Mouse (Mus musculus): ENCODE results near the gene Inpp4a. TPM values are rescaled to one million over a fixed set of nuclear protein-coding genes. Genes with fewer than 3 reads are reported as not detected.

Inpp4a gene
- polyA plus RNA-seq, 1 experiment, result 74.6 TPM

GRCm38 (mm10) chr1:37384304-37384703 lies 84.6 kb downstream of the Inpp4a start:
- Histone ChIP-seq H3K4me3 (ENCODE audit: control insufficient read depth, low read depth, low read length) (no peak overlapping the region), H3K27me3 (ENCODE audit: control insufficient read depth, insufficient read depth, low read length) (no peaks in the 10 kb centered on the region), H3K4me1 (ENCODE audit: control insufficient read depth, insufficient read depth, low read length) (no peaks in the 10 kb centered on the region), H3K36me3 (ENCODE audit: control insufficient read depth, insufficient read depth, low read length) (no peaks in the 10 kb centered on the region), H3K27ac (ENCODE audit: control insufficient read depth, insufficient read depth, low read depth, low read length) (no peak overlapping the region)
- TF ChIP-seq POLR2A (IDR thresholded peaks at IDR 0.05; ENCODE audit: control insufficient read depth, low read depth, low read length) (no peak), CTCF (IDR thresholded peaks at IDR 0.05; ENCODE audit: control insufficient read depth, insufficient read depth, insufficient replicate concordance, low read depth, low read length) (no peak)

GRCm38 (mm10) chr1:37386448-37386971 lies 86.8 kb downstream of the Inpp4a start:
- Histone ChIP-seq H3K27ac (ENCODE audit: control insufficient read depth, insufficient read depth, low read depth, low read length) (no peak overlapping the region), H3K27me3 (ENCODE audit: control insufficient read depth, insufficient read depth, low read length) (no peaks in the 10 kb centered on the region), H3K4me1 (ENCODE audit: control insufficient read depth, insufficient read depth, low read length) (no peaks in the 10 kb centered on the region), H3K36me3 (ENCODE audit: control insufficient read depth, insufficient read depth, low read length) (no peaks in the 10 kb centered on the region), H3K4me3 (ENCODE audit: control insufficient read depth, low read depth, low read length) (no peak overlapping the region)
- TF ChIP-seq CTCF (IDR thresholded peaks at IDR 0.05; ENCODE audit: control insufficient read depth, insufficient read depth, insufficient replicate concordance, low read depth, low read length) (no peak), POLR2A (IDR thresholded peaks at IDR 0.05; ENCODE audit: control insufficient read depth, low read depth, low read length) (no peak)

- Histone ChIP-seq H3K27ac (ENCODE audit: control insufficient read depth, insufficient read depth, low read depth, low read length) (no peak overlapping the region), H3K4me3 (ENCODE audit: control insufficient read depth, low read depth, low read length) (no peak overlapping the region), H3K27me3 (ENCODE audit: control insufficient read depth, insufficient read depth, low read length) (no peaks in the 10 kb centered on the region), H3K4me1 (ENCODE audit: control insufficient read depth, insufficient read depth, low read length) (no peaks in the 10 kb centered on the region), H3K36me3 (ENCODE audit: control insufficient read depth, insufficient read depth, low read length) (no peaks in the 10 kb centered on the region)
- TF ChIP-seq CTCF (IDR thresholded peaks at IDR 0.05; ENCODE audit: control insufficient read depth, insufficient read depth, insufficient replicate concordance, low read depth, low read length), result no peak
- TF ChIP-seq POLR2A (IDR thresholded peaks at IDR 0.05; ENCODE audit: control insufficient read depth, low read depth, low read length), result no peak
Measured at GRCm38 (mm10) chr1:37393174-37393573, 93.5 kb downstream of the Inpp4a start.

- no peak overlapping the region for H3K27ac ChIP-seq (ENCODE audit: control insufficient read depth, insufficient read depth, low read depth, low read length)
- TF ChIP-seq POLR2A (IDR thresholded peaks at IDR 0.05; ENCODE audit: control insufficient read depth, low read depth, low read length) (no peak), CTCF (IDR thresholded peaks at IDR 0.05; ENCODE audit: control insufficient read depth, insufficient read depth, insufficient replicate concordance, low read depth, low read length) (no peak)
Measured at GRCm38 (mm10) chr1:37396481-37396880, 96.8 kb downstream of the Inpp4a start.

GRCm38 (mm10) chr1:37398961-37399360 lies 99.3 kb downstream of the Inpp4a start:
- H3K27ac ChIP-seq (ENCODE audit: control insufficient read depth, insufficient read depth, low read depth, low read length), result no peak overlapping the region; the same call in 1 of the 2 replicates
- no peaks in the 10 kb centered on the region; the same call in 1 of the 2 replicates for H3K4me1 ChIP-seq (ENCODE audit: control insufficient read depth, insufficient read depth, low read length)
- H3K27me3 ChIP-seq (ENCODE audit: control insufficient read depth, insufficient read depth, low read length), result no peaks in the 10 kb centered on the region
- no peak overlapping the region for H3K4me3 ChIP-seq (ENCODE audit: control insufficient read depth, low read depth, low read length)
- no peak for TF ChIP-seq POLR2A (IDR thresholded peaks at IDR 0.05; ENCODE audit: control insufficient read depth, low read depth, low read length)
- no peaks in the 10 kb centered on the region for H3K36me3 ChIP-seq (ENCODE audit: control insufficient read depth, insufficient read depth, low read length)

More at GRCm38 (mm10) chr1:37396481-37396880, 96.8 kb downstream of the Inpp4a start:
- Histone ChIP-seq H3K4me1 (ENCODE audit: control insufficient read depth, insufficient read depth, low read length) (no peaks in the 10 kb centered on the region; the same call in 1 of the 2 replicates), H3K36me3 (ENCODE audit: control insufficient read depth, insufficient read depth, low read length) (no peaks in the 10 kb centered on the region), H3K27me3 (ENCODE audit: control insufficient read depth, insufficient read depth, low read length) (no peaks in the 10 kb centered on the region), H3K4me3 (ENCODE audit: control insufficient read depth, low read depth, low read length) (no peak overlapping the region)

- no peaks in the 10 kb centered on the region; the same call in 1 of the 2 replicates for H3K4me1 ChIP-seq (ENCODE audit: control insufficient read depth, insufficient read depth, low read length)
- H3K27ac ChIP-seq (ENCODE audit: control insufficient read depth, insufficient read depth, low read depth, low read length), result no peak overlapping the region
- H3K4me3 ChIP-seq (ENCODE audit: control insufficient read depth, low read depth, low read length), result no peak overlapping the region
- H3K36me3 ChIP-seq (ENCODE audit: control insufficient read depth, insufficient read depth, low read length), result no peaks in the 10 kb centered on the region
- H3K27me3 ChIP-seq (ENCODE audit: control insufficient read depth, insufficient read depth, low read length), result no peaks in the 10 kb centered on the region
- no peak for TF ChIP-seq POLR2A (IDR thresholded peaks at IDR 0.05; ENCODE audit: control insufficient read depth, low read depth, low read length)
- TF ChIP-seq CTCF (IDR thresholded peaks at IDR 0.05; ENCODE audit: control insufficient read depth, insufficient read depth, insufficient replicate concordance, low read depth, low read length), result no peak
Measured at GRCm38 (mm10) chr1:37399734-37400133, 100.1 kb downstream of the Inpp4a start.

- Histone ChIP-seq H3K36me3 (ENCODE audit: control insufficient read depth, insufficient read depth, low read length) (no peaks in the 10 kb centered on the region), H3K27ac (ENCODE audit: control insufficient read depth, insufficient read depth, low read depth, low read length) (no peak overlapping the region), H3K4me3 (ENCODE audit: control insufficient read depth, low read depth, low read length) (no peak overlapping the region), H3K27me3 (ENCODE audit: control insufficient read depth, insufficient read depth, low read length) (no peaks in the 10 kb centered on the region), H3K4me1 (ENCODE audit: control insufficient read depth, insufficient read depth, low read length) (no peaks in the 10 kb centered on the region; the same call in 1 of the 2 replicates)
- TF ChIP-seq CTCF (IDR thresholded peaks at IDR 0.05; ENCODE audit: control insufficient read depth, insufficient read depth, insufficient replicate concordance, low read depth, low read length), result peak; percentile 74; the same call in 1 of the 2 replicates
- no peak for TF ChIP-seq POLR2A (IDR thresholded peaks at IDR 0.05; ENCODE audit: control insufficient read depth, low read depth, low read length)
Measured at GRCm38 (mm10) chr1:37401687-37402086, 102.0 kb downstream of the Inpp4a start.
